Mouse (Mus musculus) stomach, embryonic 15.5 days (tissue): ENCODE measurements around the gene Qsox1. TPM values are rescaled to one million over a fixed set of nuclear protein-coding genes. Genes with fewer than 3 reads are reported as not detected.

Source experiments
- ATAC-seq: fragments of 200-750 bp; cut with Nextera tagmentation; 2 replicates; pipeline ENCODE4 v1.8.0; 2017; ENCODE audit warnings: low read depth, moderate number of reproducible peaks, moderate TSS enrichment; ENCODE audit not compliant: insufficient read depth, low FRiP score
- H3K27ac ChIP-seq: fragments of 300-500 bp; sonication (generic); 2 replicates; pipeline ENCODE4 v1.5.1; 2015; ENCODE audit warnings: mild to moderate bottlenecking, inconsistent platforms
- H3K27me3 ChIP-seq: fragments of 300-500 bp; sonication (generic); replicated peaks from 2 replicates; pipeline ENCODE4 v1.6.1; 2015; ENCODE audit warnings: inconsistent platforms
- H3K36me3 ChIP-seq: fragments of 300-500 bp; sonication (generic); 2 replicates; pipeline ENCODE4 v1.6.1; 2015; ENCODE audit warnings: inconsistent platforms
- H3K4me1 ChIP-seq: fragments of 300-500 bp; sonication (generic); 2 replicates; pipeline ENCODE4 v1.6.1; 2015; ENCODE audit warnings: inconsistent platforms
- H3K4me2 ChIP-seq: fragments of 300-500 bp; sonication (generic); 2 replicates; pipeline ENCODE4 v1.6.1; 2015; ENCODE audit warnings: mild to moderate bottlenecking, inconsistent platforms
- H3K4me3 ChIP-seq: fragments of 300-500 bp; sonication (generic); replicated peaks from 2 replicates; pipeline ENCODE4 v1.5.1; 2015; ENCODE audit warnings: inconsistent platforms
- H3K9ac ChIP-seq: fragments of 300-500 bp; sonication (generic); 2 replicates; pipeline ENCODE4 v1.6.1; 2015; ENCODE audit warnings: inconsistent platforms
- H3K9me3 ChIP-seq: fragments of 300-500 bp; sonication (generic); 2 replicates; pipeline ENCODE4 v1.6.1; 2016; ENCODE audit warnings: inconsistent platforms
- WGBS: fragments of 180-500 bp; shearing (Covaris S2); methylation state at CpG from one replicate; pipeline ENCODE4 v1.1.7; 2015; 5-methylcytosine and 5-hydroxymethylcytosine counted together
- polyA plus RNA-seq: library from polyadenylated mRNA; unstranded; fragments of >200 nt; fragmentation: Nextera tagmentation; extraction: Ambion mirVana; gene quantifications from 2 replicates; pipeline ENCODE4 v1.2.1, GENCODE M21; 2015

Qsox1 gene
- polyA plus RNA-seq, 1 experiment from 2014 or later: 70.4 TPM

- Histone ChIP-seq H3K4me1 (no peaks in the 10 kb centered on the region), H3K4me2 (no peak overlapping the region), H3K27ac (no peak overlapping the region), H3K4me3 (no peak overlapping the region), H3K9ac (no peak overlapping the region), H3K27me3 (no peaks in the 10 kb centered on the region), H3K9me3 (no peaks in the 10 kb centered on the region), H3K36me3 (no peaks in the 10 kb centered on the region)
- 78% methylated on average over 4 of the region's 4 CpGs for WGBS
- no peak for ATAC-seq
Observed at GRCm38 (mm10) chr1:155825940-155826716, 13.4 kb upstream of the Qsox1 start.

GRCm38 (mm10) chr1:155820646-155821045, 8.0 kb upstream of the Qsox1 start:
- H3K4me3 ChIP-seq: no peak overlapping the region
- H3K36me3 ChIP-seq: no peaks in the 10 kb centered on the region
- no peaks in the 10 kb centered on the region for H3K4me1 ChIP-seq
- no peak for ATAC-seq
- H3K27me3 ChIP-seq: no peaks in the 10 kb centered on the region
- WGBS: 95% methylated on average over 5 of the region's 5 CpGs
- H3K9ac ChIP-seq: no peak overlapping the region
- H3K27ac ChIP-seq: no peak overlapping the region
- H3K9me3 ChIP-seq: no peaks in the 10 kb centered on the region
- H3K4me2 ChIP-seq: no peak overlapping the region

GRCm38 (mm10) chr1:155816167-155816566, 3.5 kb upstream of the Qsox1 start:
- 56% methylated on average over 2 of the region's 2 CpGs for WGBS
- H3K9me3 ChIP-seq: no peaks in the 10 kb centered on the region

GRCm38 (mm10) chr1:155811995-155812580, 601 bp downstream of the Qsox1 start:
- 3% methylated on average over 22 of the region's 22 CpGs for WGBS
- H3K4me2 ChIP-seq: peak overlapping the region; percentile 66
- H3K27ac ChIP-seq: peak overlapping the region; percentile 84
- H3K4me3 ChIP-seq: peak overlapping the region; percentile 90
- peaks cover 23% of the 10 kb centered on the region for H3K4me1 ChIP-seq
- no peaks in the 10 kb centered on the region for H3K9me3 ChIP-seq
- no peaks in the 10 kb centered on the region for H3K36me3 ChIP-seq
- no peak for ATAC-seq
- no peaks in the 10 kb centered on the region for H3K27me3 ChIP-seq
- peak overlapping the region; percentile 70 for H3K9ac ChIP-seq

More at GRCm38 (mm10) chr1:155816167-155816566, 3.5 kb upstream of the Qsox1 start:
- Histone ChIP-seq H3K9ac (no peak overlapping the region), H3K4me2 (no peak overlapping the region), H3K4me1 (0 out of 2 replicates have a peak, but pooled peaks cover 3% of the 10 kb centered on the region), H3K36me3 (no peaks in the 10 kb centered on the region), H3K4me3 (no peak overlapping the region), H3K27ac (no peak overlapping the region), H3K27me3 (no peaks in the 10 kb centered on the region)
- ATAC-seq: no peak

GRCm38 (mm10) chr1:155810616-155811015, 2.1 kb downstream of the Qsox1 start:
- no peak for ATAC-seq
- Histone ChIP-seq H3K4me1 (peaks cover 23% of the 10 kb centered on the region), H3K27me3 (no peaks in the 10 kb centered on the region), H3K9me3 (no peaks in the 10 kb centered on the region), H3K27ac (peak overlapping the region; percentile 89), H3K4me3 (peak overlapping the region; percentile 90; the same call in 1 of the 2 replicates), H3K36me3 (no peaks in the 10 kb centered on the region), H3K4me2 (peak overlapping the region; percentile 66), H3K9ac (no peak overlapping the region)
- WGBS: 40% methylated on average over 7 of the region's 7 CpGs

GRCm38 (mm10) chr1:155809706-155810442, 2.8 kb downstream of the Qsox1 start:
- WGBS: 39% methylated on average over 10 of the region's 10 CpGs
- ATAC-seq: peak; percentile 78

GRCm38 (mm10) chr1:155808261-155808660, 4.4 kb downstream of the Qsox1 start:
- ATAC-seq: no peak
- Histone ChIP-seq H3K9ac (no peak overlapping the region), H3K27ac (no peak overlapping the region), H3K27me3 (no peaks in the 10 kb centered on the region), H3K36me3 (peaks cover 3% of the 10 kb centered on the region; the same call in 1 of the 2 replicates), H3K9me3 (no peaks in the 10 kb centered on the region), H3K4me1 (peaks cover 23% of the 10 kb centered on the region), H3K4me2 (no peak overlapping the region), H3K4me3 (no peak overlapping the region)
- 92% methylated on average over 4 of the region's 4 CpGs for WGBS

More at GRCm38 (mm10) chr1:155809706-155810442, 2.8 kb downstream of the Qsox1 start:
- Histone ChIP-seq H3K27ac (peak overlapping the region; percentile 89), H3K27me3 (no peaks in the 10 kb centered on the region), H3K9ac (no peak overlapping the region), H3K4me1 (peaks cover 23% of the 10 kb centered on the region), H3K4me2 (peak overlapping the region; percentile 66), H3K9me3 (no peaks in the 10 kb centered on the region), H3K36me3 (no peaks in the 10 kb centered on the region), H3K4me3 (peak overlapping the region; percentile 90; the same call in 1 of the 2 replicates)

GRCm38 (mm10) chr1:155805607-155806006, 7.1 kb downstream of the Qsox1 start:
- ATAC-seq: no peak
- Histone ChIP-seq H3K9ac (no peak overlapping the region), H3K4me3 (no peak overlapping the region), H3K4me2 (no peak overlapping the region), H3K9me3 (no peaks in the 10 kb centered on the region), H3K27me3 (no peaks in the 10 kb centered on the region), H3K36me3 (peaks cover 3% of the 10 kb centered on the region; the same call in 1 of the 2 replicates), H3K4me1 (peaks cover 15% of the 10 kb centered on the region), H3K27ac (no peak overlapping the region)
- 80% methylated on average over 9 of the region's 9 CpGs for WGBS

GRCm38 (mm10) chr1:155801014-155801991, 11.4 kb downstream of the Qsox1 start:
- ATAC-seq: peak; percentile 86
- Histone ChIP-seq H3K4me3 (no peak overlapping the region), H3K4me2 (no peak overlapping the region), H3K9ac (no peak overlapping the region), H3K27me3 (no peaks in the 10 kb centered on the region), H3K4me1 (0 out of 2 replicates have a peak, but pooled peaks cover 4% of the 10 kb centered on the region), H3K27ac (peak overlapping the region; percentile 80), H3K36me3 (peaks cover 3% of the 10 kb centered on the region; the same call in 1 of the 2 replicates), H3K9me3 (no peaks in the 10 kb centered on the region)
- WGBS: 68% methylated on average over 11 of the region's 11 CpGs

- no peak for ATAC-seq
- no peak overlapping the region for H3K27ac ChIP-seq
- no peaks in the 10 kb centered on the region for H3K9me3 ChIP-seq
- 0 out of 2 replicates have a peak, but pooled peaks cover 23% of the 10 kb centered on the region for H3K36me3 ChIP-seq
- no peak overlapping the region for H3K4me2 ChIP-seq
- H3K4me1 ChIP-seq: 0 out of 2 replicates have a peak, but pooled peaks cover 4% of the 10 kb centered on the region
- no peak overlapping the region for H3K4me3 ChIP-seq
- 91% methylated on average over 4 of the region's 4 CpGs for WGBS
- no peak overlapping the region for H3K9ac ChIP-seq
- no peaks in the 10 kb centered on the region for H3K27me3 ChIP-seq
Observed at GRCm38 (mm10) chr1:155798000-155798399, 14.7 kb downstream of the Qsox1 start.

GRCm38 (mm10) chr1:155797425-155797824, 15.3 kb downstream of the Qsox1 start:
- Histone ChIP-seq H3K9me3 (no peaks in the 10 kb centered on the region), H3K9ac (no peak overlapping the region), H3K4me3 (no peak overlapping the region), H3K4me1 (0 out of 2 replicates have a peak, but pooled peaks cover 4% of the 10 kb centered on the region), H3K4me2 (no peak overlapping the region), H3K27ac (0 out of 2 replicates have a peak overlapping the region, but pooled peaks have one; percentile 11), H3K27me3 (no peaks in the 10 kb centered on the region), H3K36me3 (0 out of 2 replicates have a peak, but pooled peaks cover 27% of the 10 kb centered on the region)
- WGBS: 76% methylated on average over 4 of the region's 4 CpGs
- ATAC-seq: no peak
